Mouse (Mus musculus) myocyte (in vitro differentiated cells): ENCODE measurements at regions not wholly inside any gene's neighbourhood (a gene's known extent, or its start where the extent isn't known, plus 50 kb on each side); places are given as distances from the start of the nearest gene placed in this dataset.

ENCODE experiments used
- H3K27me3 ChIP-seq: one replicate; pipeline ENCODE4 v1.6.1; 2011; ENCODE audit not compliant: control insufficient read depth, insufficient read depth, insufficient read length
- H3K36me3 ChIP-seq: one replicate; pipeline ENCODE4 v1.6.1; 2011; ENCODE audit not compliant: control insufficient read depth, insufficient read depth
- H3K4me2 ChIP-seq: one replicate; pipeline ENCODE4 v1.6.1; 2011; ENCODE audit warnings: low read depth, control low read depth
- H3K4me3 ChIP-seq: one replicate; pipeline ENCODE4 v1.5.1; 2011; ENCODE audit warnings: mild to moderate bottlenecking, control low read depth, moderate library complexity
- H3K79me2 ChIP-seq: one replicate; pipeline ENCODE4 v1.6.1; 2011; ENCODE audit not compliant: control insufficient read depth, insufficient read depth
- H3ac ChIP-seq: one replicate; pipeline ENCODE4 v1.6.1; 2011; ENCODE audit not compliant: control insufficient read depth, insufficient read length
- CEBPB ChIP-seq: IDR thresholded peaks from 2 replicates; pipeline ENCODE4 v1.6.1; 2011; ENCODE audit warnings: mild to moderate bottlenecking, moderate library complexity; ENCODE audit not compliant: poor library complexity, insufficient read depth, severe bottlenecking
- E2F4 ChIP-seq: IDR thresholded peaks from one replicate; pipeline ENCODE4 v1.6.1; 2011; ENCODE audit warnings: mild to moderate bottlenecking, control low read depth, moderate library complexity; ENCODE audit not compliant: insufficient read depth
- MAX ChIP-seq: IDR thresholded peaks from one replicate; pipeline ENCODE4 v1.6.1; 2011; ENCODE audit warnings: low read depth, mild to moderate bottlenecking, control low read depth
- MYOD1 ChIP-seq, 3 experiments: IDR thresholded peaks; one replicate each; pipeline ENCODE4 v1.6.1; 2011; ENCODE audit warnings: control low read depth in 2 of 3, low read depth in 2 of 3, mild to moderate bottlenecking in 2 of 3, moderate library complexity in 1 of 3; ENCODE audit not compliant: insufficient read length in 2 of 3, control insufficient read depth in 1 of 3
- MYOG ChIP-seq, 3 experiments: IDR thresholded peaks; one replicate each; pipeline ENCODE4 v1.6.1; 2011; ENCODE audit warnings: control low read depth in 2 of 3, low read depth in 2 of 3, mild to moderate bottlenecking in 2 of 3; ENCODE audit not compliant: insufficient read length in 2 of 3, control insufficient read depth in 1 of 3, insufficient read depth in 1 of 3
- POLR2A ChIP-seq: IDR thresholded peaks from one replicate; pipeline ENCODE4 v1.6.1; 2011; ENCODE audit warnings: low read depth, mild to moderate bottlenecking, control low read depth, moderate library complexity; ENCODE audit not compliant: insufficient read length
- POLR2AphosphoS2 ChIP-seq: IDR thresholded peaks from one replicate; pipeline ENCODE4 v1.6.1; 2011; ENCODE audit warnings: low read depth, control low read depth; ENCODE audit not compliant: insufficient read length
- REST ChIP-seq: IDR thresholded peaks from one replicate; pipeline ENCODE4 v1.6.1; 2011; ENCODE audit warnings: mild to moderate bottlenecking, control low read depth, moderate library complexity; ENCODE audit not compliant: insufficient read depth, insufficient read length
- SRF ChIP-seq: IDR thresholded peaks from one replicate; pipeline ENCODE4 v1.6.1; 2011; ENCODE audit warnings: low read depth; ENCODE audit not compliant: control insufficient read depth, insufficient read length
- TCF12 ChIP-seq: IDR thresholded peaks from one replicate; pipeline ENCODE4 v1.6.1; 2011; ENCODE audit warnings: mild to moderate bottlenecking, control low read depth; ENCODE audit not compliant: poor library complexity, insufficient read depth, severe bottlenecking
- TCF3 ChIP-seq: IDR thresholded peaks from one replicate; pipeline ENCODE4 v1.6.1; 2011; ENCODE audit warnings: low read depth, control low read depth; ENCODE audit not compliant: insufficient read length
- USF1 ChIP-seq: IDR thresholded peaks from one replicate; pipeline ENCODE4 v1.6.1; 2011; ENCODE audit warnings: low read depth, mild to moderate bottlenecking, control low read depth, moderate library complexity

- TF ChIP-seq CEBPB (no peak), SRF (no peak), REST (no peak), TCF12 (no peak), TCF3 (no peak), USF1 (no peak), MYOG (IDR thresholded peaks at IDR 0.05; ENCODE audit: control insufficient read depth in 1 of 3, insufficient read depth in 1 of 3, insufficient read length in 2 of 3, low read depth in 2 of 3) (no peak), E2F4 (no peak), MYOD1 (IDR thresholded peaks at IDR 0.05; ENCODE audit: control insufficient read depth in 1 of 3, insufficient read length in 2 of 3, low read depth in 2 of 3) (no peak), POLR2A (no peak), MAX (no peak), POLR2AphosphoS2 (no peak)
- H3K4me3 ChIP-seq, result no peak overlapping the region
- no peak overlapping the region for H3ac ChIP-seq
- no peaks in the 10 kb centered on the region for H3K79me2 ChIP-seq
- H3K27me3 ChIP-seq, result no peaks in the 10 kb centered on the region
- H3K36me3 ChIP-seq, result no peaks in the 10 kb centered on the region
- H3K4me2 ChIP-seq, result no peak overlapping the region
Measured at GRCm38 (mm10) chr15:7624689-7625472, 185.8 kb upstream of the Gdnf start.

- Histone ChIP-seq H3K4me3 (no peak overlapping the region), H3ac (no peak overlapping the region), H3K79me2 (no peaks in the 10 kb centered on the region), H3K36me3 (no peaks in the 10 kb centered on the region), H3K27me3 (no peaks in the 10 kb centered on the region), H3K4me2 (no peak overlapping the region)
- TF ChIP-seq E2F4 (no peak), MYOD1 (IDR thresholded peaks at IDR 0.05; ENCODE audit: control insufficient read depth in 1 of 3, insufficient read length in 2 of 3, low read depth in 2 of 3) (no peak), REST (no peak), USF1 (no peak), SRF (no peak), POLR2AphosphoS2 (no peak), CEBPB (no peak), TCF3 (no peak), MAX (no peak), TCF12 (no peak), POLR2A (no peak)
Measured at GRCm38 (mm10) chr15:7629826-7630225, 180.8 kb upstream of the Gdnf start.

- Histone ChIP-seq H3K36me3 (no peaks in the 10 kb centered on the region), H3K27me3 (no peaks in the 10 kb centered on the region), H3K4me2 (no peak overlapping the region), H3K4me3 (no peak overlapping the region), H3ac (no peak overlapping the region), H3K79me2 (no peaks in the 10 kb centered on the region)
- TF ChIP-seq MYOG (IDR thresholded peaks at IDR 0.05; ENCODE audit: control insufficient read depth in 1 of 3, insufficient read depth in 1 of 3, insufficient read length in 2 of 3, low read depth in 2 of 3), result no peak
- TF ChIP-seq POLR2A, result no peak
- TF ChIP-seq TCF3, result no peak
- TF ChIP-seq MAX, result no peak
- no peak for TF ChIP-seq E2F4
- TF ChIP-seq REST, result no peak
- TF ChIP-seq MYOD1 (IDR thresholded peaks at IDR 0.05; ENCODE audit: control insufficient read depth in 1 of 3, insufficient read length in 2 of 3, low read depth in 2 of 3), result no peak
- TF ChIP-seq POLR2AphosphoS2, result no peak
- no peak for TF ChIP-seq USF1
- no peak for TF ChIP-seq CEBPB
- TF ChIP-seq SRF, result no peak
- TF ChIP-seq TCF12, result no peak
Measured at GRCm38 (mm10) chr15:7635234-7635633, 175.4 kb upstream of the Gdnf start.

DNA sequence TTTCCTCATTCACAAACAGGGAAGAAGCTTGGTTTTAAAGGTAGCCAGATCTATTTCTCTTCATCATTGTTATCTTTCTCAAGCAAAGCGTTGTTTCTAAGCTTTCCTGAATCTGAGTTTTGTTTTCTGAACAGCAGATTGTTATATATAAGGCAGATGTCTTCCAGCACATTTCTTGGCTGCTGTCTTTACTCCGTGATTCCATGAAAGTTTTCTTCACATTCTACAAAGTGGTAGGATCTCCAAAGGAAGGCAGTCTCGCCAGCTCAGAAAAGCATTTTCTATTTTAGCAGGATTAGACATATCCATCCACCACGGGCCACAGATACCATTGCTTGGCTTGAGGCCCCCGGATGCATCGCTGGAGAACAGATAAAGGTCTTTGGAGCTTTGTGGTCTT is 171.2 kb upstream of the Gdnf start:
- H3K4me3 ChIP-seq, result no peak overlapping the region
- no peaks in the 10 kb centered on the region for H3K36me3 ChIP-seq
- no peaks in the 10 kb centered on the region for H3K27me3 ChIP-seq
- no peaks in the 10 kb centered on the region for H3K79me2 ChIP-seq
- TF ChIP-seq MAX (no peak), REST (no peak), USF1 (no peak)
- no peak overlapping the region for H3ac ChIP-seq
- H3K4me2 ChIP-seq, result no peak overlapping the region

DNA sequence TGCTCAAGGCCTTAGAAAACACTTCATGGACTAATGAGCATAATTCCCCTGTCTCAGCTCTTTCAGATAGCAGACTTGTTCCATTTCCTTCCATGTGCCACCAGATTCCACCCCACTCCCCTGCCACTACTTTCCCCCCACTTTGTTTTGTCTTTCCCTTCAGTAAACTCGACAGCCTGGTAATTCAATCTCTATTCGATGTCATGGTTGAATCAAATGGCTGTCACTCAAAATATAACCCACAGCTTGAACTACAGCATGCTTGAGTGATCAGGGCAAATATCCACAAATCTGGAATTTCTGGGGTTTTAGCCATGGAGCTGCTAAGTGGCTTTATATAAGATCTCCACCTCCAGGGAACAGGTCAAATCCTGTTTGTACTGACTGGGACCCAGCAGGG is 168.6 kb upstream of the Gdnf start:
- TF ChIP-seq REST (no peak), CEBPB (no peak), E2F4 (no peak)
- no peak overlapping the region for H3ac ChIP-seq
- no peak overlapping the region for H3K4me3 ChIP-seq
- no peaks in the 10 kb centered on the region for H3K79me2 ChIP-seq
- no peak overlapping the region for H3K4me2 ChIP-seq
- no peaks in the 10 kb centered on the region for H3K36me3 ChIP-seq
- H3K27me3 ChIP-seq, result no peaks in the 10 kb centered on the region
